Mouse (Mus musculus): ENCODE measurements around the gene Sipa1l3. TPM values are rescaled to one million over a fixed set of nuclear protein-coding genes. Genes with fewer than 3 reads are reported as not detected.

The Sipa1l3 gene
- polyA plus RNA-seq, 1 experiment from 2014 or later: 9.7 TPM

DNA sequence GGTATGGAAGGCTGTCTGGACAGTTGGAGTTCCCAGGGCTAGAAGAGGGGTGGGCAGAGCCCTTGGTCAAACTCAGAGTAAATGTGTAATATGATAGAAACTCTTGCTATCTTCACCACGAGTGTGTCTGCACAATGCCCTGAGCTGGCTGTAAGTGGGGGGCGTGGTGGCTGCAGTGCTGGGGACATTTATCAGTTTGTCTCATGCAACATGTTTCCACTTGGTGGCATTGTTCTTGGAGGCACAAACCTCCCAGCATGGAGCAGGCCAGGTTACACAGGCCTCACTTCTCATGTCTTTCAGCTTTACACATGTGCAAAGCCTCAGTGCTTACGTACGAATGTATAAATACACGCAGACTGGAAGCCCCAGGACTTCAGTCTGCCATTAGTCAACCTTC lies 146.3 kb downstream of the Sipa1l3 start:
- ATAC-seq (ENCODE audit: low FRiP score, low TSS enrichment): no peak
- H3K27me3 ChIP-seq (ENCODE audit: control insufficient read depth, insufficient read depth, low read length): no peaks in the 10 kb centered on the region
- no peaks in the 10 kb centered on the region for H3K4me1 ChIP-seq (replicated peaks; ENCODE audit: control insufficient read depth, insufficient read depth)
- H3K4me3 ChIP-seq (ENCODE audit: low read depth, low read length): no peak overlapping the region
- peaks cover 15% of the 10 kb centered on the region for H3K36me3 ChIP-seq (ENCODE audit: control insufficient read depth, insufficient read depth, low read length)
- no peak overlapping the region for H3K27ac ChIP-seq (replicated peaks)
- TF ChIP-seq CTCF (IDR thresholded peaks at IDR 0.05; ENCODE audit: low read depth) (no peak), EP300 (optimal IDR thresholded peaks at IDR 0.05) (no peak)
- H3K4me2 ChIP-seq (replicated peaks; ENCODE audit: low read depth): no peak overlapping the region
- no peak for DNase-seq (ENCODE audit: low spot score)
- no peaks in the 10 kb centered on the region for H3K9me3 ChIP-seq (ENCODE audit: control insufficient read depth, low read length)
- no peak overlapping the region for H3K9ac ChIP-seq (ENCODE audit: low read length)
- WGBS: 73% methylated on average over 5 of the region's 5 CpGs

DNA sequence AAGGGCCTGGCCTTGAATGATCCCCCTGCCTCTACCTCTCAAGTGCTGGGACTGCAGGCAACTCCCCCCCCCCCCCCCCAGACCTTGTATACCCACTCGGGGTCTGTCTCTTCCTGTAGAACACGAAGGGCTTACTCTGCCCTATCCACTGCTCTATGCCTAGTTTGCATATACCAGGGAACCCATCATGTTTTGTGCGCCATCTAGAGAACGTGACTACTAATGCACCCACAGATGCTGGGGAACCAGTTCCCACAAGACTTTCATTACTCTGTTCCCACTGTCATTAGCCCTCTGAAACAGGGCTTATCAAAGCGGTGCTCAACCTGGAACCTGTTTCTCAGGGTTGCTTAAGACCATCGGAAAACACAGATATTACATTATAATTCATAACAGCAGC lies 148.4 kb downstream of the Sipa1l3 start:
- Histone ChIP-seq H3K27me3 (ENCODE audit: control insufficient read depth, insufficient read depth, low read length) (no peaks in the 10 kb centered on the region), H3K4me2 (replicated peaks; ENCODE audit: low read depth) (no peak overlapping the region), H3K9me3 (ENCODE audit: control insufficient read depth, low read length) (no peaks in the 10 kb centered on the region), H3K4me3 (ENCODE audit: low read depth, low read length) (no peak overlapping the region), H3K36me3 (ENCODE audit: control insufficient read depth, insufficient read depth, low read length) (peaks cover 14% of the 10 kb centered on the region), H3K9ac (ENCODE audit: low read length) (no peak overlapping the region), H3K27ac (replicated peaks) (no peak overlapping the region), H3K4me1 (replicated peaks; ENCODE audit: control insufficient read depth, insufficient read depth) (no peaks in the 10 kb centered on the region)
- ATAC-seq (ENCODE audit: low FRiP score, low TSS enrichment) (no peak), DNase-seq (ENCODE audit: low spot score) (no peak)
- no peak for TF ChIP-seq EP300 (optimal IDR thresholded peaks at IDR 0.05)
- TF ChIP-seq CTCF (IDR thresholded peaks at IDR 0.05; ENCODE audit: low read depth): peak; percentile 61
- 57% methylated on average over 6 of the region's 6 CpGs for WGBS

DNA sequence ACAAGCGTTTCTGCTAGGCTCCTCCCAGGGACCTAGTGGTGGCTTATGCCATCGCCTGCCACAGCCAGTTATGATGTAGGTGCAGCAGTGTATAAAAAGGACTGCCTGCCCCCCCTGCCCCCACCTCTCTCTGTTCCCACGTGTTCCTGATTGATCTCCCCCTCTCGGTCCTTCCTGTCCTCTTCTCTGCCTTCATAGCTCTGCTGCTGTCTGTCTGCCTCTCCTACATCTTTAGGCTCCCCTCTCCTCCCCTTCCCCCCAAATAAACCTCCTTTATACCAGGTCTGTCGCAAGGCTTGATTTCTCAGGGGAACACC lies 150.5 kb downstream of the Sipa1l3 start:
- Histone ChIP-seq H3K9ac (ENCODE audit: low read length) (no peak overlapping the region), H3K4me1 (replicated peaks; ENCODE audit: control insufficient read depth, insufficient read depth) (no peaks in the 10 kb centered on the region), H3K9me3 (ENCODE audit: control insufficient read depth, low read length) (no peaks in the 10 kb centered on the region), H3K4me2 (replicated peaks; ENCODE audit: low read depth) (no peak overlapping the region), H3K4me3 (ENCODE audit: low read depth, low read length) (no peak overlapping the region), H3K36me3 (ENCODE audit: control insufficient read depth, insufficient read depth, low read length) (peaks cover 7% of the 10 kb centered on the region), H3K27ac (replicated peaks) (no peak overlapping the region), H3K27me3 (ENCODE audit: control insufficient read depth, insufficient read depth, low read length) (no peaks in the 10 kb centered on the region)
- no peak for DNase-seq (ENCODE audit: low spot score)
- 54% methylated on average over 5 of the region's 5 CpGs for WGBS
- no peak for ATAC-seq (ENCODE audit: low FRiP score, low TSS enrichment)
- TF ChIP-seq EP300 (optimal IDR thresholded peaks at IDR 0.05): no peak
- TF ChIP-seq CTCF (IDR thresholded peaks at IDR 0.05; ENCODE audit: low read depth): no peak

DNA sequence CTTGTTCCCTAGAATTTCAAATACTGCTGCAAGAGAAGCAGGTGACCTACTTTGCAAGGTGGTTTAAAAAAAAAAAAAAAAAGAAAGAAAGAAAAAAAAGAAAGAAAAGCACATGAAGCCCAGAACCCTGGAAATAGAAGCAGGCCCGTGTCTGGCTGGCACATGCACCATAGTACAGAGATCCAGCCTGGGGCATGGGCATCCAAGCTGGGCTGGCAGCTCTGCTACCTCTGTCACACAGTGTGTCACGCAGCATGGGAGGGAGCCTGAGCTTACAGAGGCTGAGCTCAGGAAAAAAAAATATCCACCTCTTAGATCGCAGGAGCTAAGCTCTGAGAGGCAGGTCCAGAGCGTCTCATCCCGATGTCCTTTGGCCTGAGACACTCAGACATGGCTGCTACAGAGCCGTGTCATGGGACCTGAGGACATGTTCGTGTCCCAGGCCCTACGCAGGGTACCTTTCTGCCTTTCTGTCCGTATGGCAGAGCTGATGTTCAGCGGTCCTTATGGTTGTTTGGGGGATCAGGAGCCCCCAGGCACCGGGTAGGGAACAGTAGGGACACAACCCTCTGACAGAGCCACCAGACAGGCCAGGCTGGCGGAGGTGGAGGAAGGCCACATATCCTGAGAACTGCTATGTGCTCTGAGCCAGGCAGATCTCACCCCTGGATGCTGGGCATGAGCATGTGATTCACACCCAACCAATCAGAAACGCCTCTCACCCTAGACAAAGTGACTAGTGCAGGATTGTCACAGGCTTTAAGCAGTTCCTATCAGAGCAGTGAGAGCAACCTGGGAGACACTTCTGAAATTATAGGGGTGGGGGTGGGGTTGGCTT lies 151.1 kb downstream of the Sipa1l3 start:
- peak; percentile 13; the same call in 1 of the 2 replicates for ATAC-seq (ENCODE audit: low FRiP score, low TSS enrichment)
- 81% methylated on average over 13 of the region's 13 CpGs for WGBS

DNA sequence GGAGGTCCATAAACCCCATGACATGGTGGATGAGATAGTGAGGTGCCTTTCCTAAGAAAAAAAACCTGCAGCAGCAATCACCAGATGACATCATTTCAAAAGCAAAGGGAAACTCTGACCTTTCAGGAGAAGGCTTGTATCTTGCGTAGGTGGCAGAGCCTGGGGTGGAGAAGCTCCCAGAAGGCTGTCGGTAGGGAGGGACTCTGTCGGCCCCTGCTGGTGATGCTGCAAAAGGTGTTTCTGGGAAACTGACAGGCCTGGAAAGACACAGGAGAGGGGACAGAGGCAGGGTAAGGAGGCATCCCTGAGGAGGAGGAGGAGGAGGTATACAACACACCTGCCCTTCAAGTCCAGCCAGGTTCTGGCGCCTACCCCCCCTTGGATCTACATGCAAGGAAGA lies 154.4 kb downstream of the Sipa1l3 start:
- no peaks in the 10 kb centered on the region for H3K9me3 ChIP-seq (ENCODE audit: control insufficient read depth, low read length)
- peaks cover 8% of the 10 kb centered on the region; the same call in 1 of the 2 replicates for H3K36me3 ChIP-seq (ENCODE audit: control insufficient read depth, insufficient read depth, low read length)
- no peaks in the 10 kb centered on the region for H3K27me3 ChIP-seq (ENCODE audit: control insufficient read depth, insufficient read depth, low read length)
- DNase-seq (ENCODE audit: low spot score): peak; percentile 39
- ATAC-seq (ENCODE audit: low FRiP score, low TSS enrichment): peak; percentile 22; the same call in 1 of the 2 replicates
- WGBS: 31% methylated on average over 4 of the region's 4 CpGs
- peak; percentile 81 for TF ChIP-seq CTCF (IDR thresholded peaks at IDR 0.05; ENCODE audit: low read depth)
- no peak for TF ChIP-seq EP300 (optimal IDR thresholded peaks at IDR 0.05)
- no peaks in the 10 kb centered on the region for H3K4me1 ChIP-seq (replicated peaks; ENCODE audit: control insufficient read depth, insufficient read depth)
- no peak overlapping the region for H3K4me3 ChIP-seq (ENCODE audit: low read depth, low read length)
- no peak overlapping the region for H3K27ac ChIP-seq (replicated peaks)
- H3K4me2 ChIP-seq (replicated peaks; ENCODE audit: low read depth): no peak overlapping the region
- H3K9ac ChIP-seq (ENCODE audit: low read length): no peak overlapping the region

More for the DNA sequence above, 151.1 kb downstream of the Sipa1l3 start:
- H3K4me2 ChIP-seq (replicated peaks; ENCODE audit: low read depth): no peak overlapping the region
- H3K4me3 ChIP-seq (ENCODE audit: low read depth, low read length): no peak overlapping the region
- H3K36me3 ChIP-seq (ENCODE audit: control insufficient read depth, insufficient read depth, low read length): peaks cover 7% of the 10 kb centered on the region
- H3K27ac ChIP-seq (replicated peaks): no peak overlapping the region
- H3K27me3 ChIP-seq (ENCODE audit: control insufficient read depth, insufficient read depth, low read length): no peaks in the 10 kb centered on the region
- H3K4me1 ChIP-seq (replicated peaks; ENCODE audit: control insufficient read depth, insufficient read depth): no peaks in the 10 kb centered on the region
- TF ChIP-seq CTCF (IDR thresholded peaks at IDR 0.05; ENCODE audit: low read depth) (no peak), EP300 (optimal IDR thresholded peaks at IDR 0.05) (no peak)
- H3K9me3 ChIP-seq (ENCODE audit: control insufficient read depth, low read length): no peaks in the 10 kb centered on the region
- DNase-seq (ENCODE audit: low spot score): no peak
- no peak overlapping the region for H3K9ac ChIP-seq (ENCODE audit: low read length)

DNA sequence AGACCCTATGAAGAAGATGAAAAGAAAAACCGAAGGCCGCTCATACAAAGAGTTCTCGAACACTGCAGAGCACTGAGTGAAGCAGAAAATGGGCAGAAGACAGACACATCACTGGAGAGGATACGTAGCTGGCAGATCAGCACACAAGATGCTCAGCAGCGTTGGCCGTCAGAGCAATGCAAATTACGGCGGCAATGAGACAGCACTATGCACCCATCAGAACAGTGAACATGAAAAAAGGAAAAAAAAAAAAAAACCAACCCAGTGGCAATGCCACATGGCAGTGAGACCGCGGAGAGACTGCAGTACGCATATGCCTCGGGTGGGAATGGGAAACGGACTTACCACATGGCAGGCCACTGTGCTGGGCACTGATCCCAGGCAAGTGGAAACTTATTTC lies 156.9 kb downstream of the Sipa1l3 start:
- ATAC-seq (ENCODE audit: low FRiP score, low TSS enrichment): no peak
- Histone ChIP-seq H3K4me1 (replicated peaks; ENCODE audit: control insufficient read depth, insufficient read depth) (no peaks in the 10 kb centered on the region), H3K27me3 (ENCODE audit: control insufficient read depth, insufficient read depth, low read length) (no peaks in the 10 kb centered on the region), H3K4me2 (replicated peaks; ENCODE audit: low read depth) (no peak overlapping the region), H3K9me3 (ENCODE audit: control insufficient read depth, low read length) (no peaks in the 10 kb centered on the region), H3K9ac (ENCODE audit: low read length) (no peak overlapping the region), H3K4me3 (ENCODE audit: low read depth, low read length) (no peak overlapping the region), H3K36me3 (ENCODE audit: control insufficient read depth, insufficient read depth, low read length) (peaks cover 6% of the 10 kb centered on the region; the same call in 1 of the 2 replicates), H3K27ac (replicated peaks) (no peak overlapping the region)
- no peak for TF ChIP-seq EP300 (optimal IDR thresholded peaks at IDR 0.05)
- no peak for TF ChIP-seq CTCF (IDR thresholded peaks at IDR 0.05; ENCODE audit: low read depth)
- DNase-seq (ENCODE audit: low spot score): no peak
- WGBS: 95% methylated on average over 13 of the region's 13 CpGs

All from stomach, postnatal 0 days (tissue).